Mouse (Mus musculus) cortical plate, adult 2 months (tissue): ENCODE results near the gene Ankrd34a. TPM values are rescaled to one million over a fixed set of nuclear protein-coding genes. Genes with fewer than 3 reads are reported as not detected.

Experiments
- H3K27ac ChIP-seq: fragments of 200-500 bp; 2 replicates; pipeline ENCODE4 v1.5.1; 2012; ENCODE audit warnings: low read length, control low read depth, inconsistent platforms; ENCODE audit not compliant: insufficient read depth
- H3K4me1 ChIP-seq: fragments of 200-500 bp; 2 replicates; pipeline ENCODE4 v1.6.1; 2011; ENCODE audit warnings: low read length; ENCODE audit not compliant: control insufficient read depth, insufficient read depth
- H3K4me3 ChIP-seq: fragments of 200-500 bp; 2 replicates; pipeline ENCODE4 v1.5.1; 2011; ENCODE audit warnings: mild to moderate bottlenecking, low read length, control low read depth; ENCODE audit not compliant: insufficient read depth
- CTCF ChIP-seq: fragments of 200-500 bp; IDR thresholded peaks from 2 replicates; pipeline ENCODE4 v1.5.1; 2011; ENCODE audit warnings: mild to moderate bottlenecking, control low read depth, low read length; ENCODE audit not compliant: insufficient read depth; ENCODE audit errors: extremely low read depth
- POLR2A ChIP-seq: fragments of 200-500 bp; IDR thresholded peaks from 2 replicates; pipeline ENCODE4 v1.6.1; 2011; ENCODE audit warnings: mild to moderate bottlenecking, low read length, control low read depth; ENCODE audit not compliant: insufficient read depth; ENCODE audit errors: extremely low read depth
- polyA plus RNA-seq: library from polyadenylated mRNA; depleted of rRNA; stranded (reverse); fragments of >200 nt; gene quantifications from 2 replicates; pipeline ENCODE4 v1.2.3, GENCODE M21; 2012; rRNA removed

Gene Ankrd34a
- polyA plus RNA-seq, 1 experiment: 61.9 TPM

GRCm38 (mm10) chr3:96632058-96632457 lies 35.6 kb downstream of the Ankrd34a start:
- no peak overlapping the region for H3K27ac ChIP-seq
- TF ChIP-seq POLR2A (no peak), CTCF (no peak)
- no peak overlapping the region for H3K4me3 ChIP-seq
- H3K4me1 ChIP-seq: peaks cover 6% of the 10 kb centered on the region

DNA sequence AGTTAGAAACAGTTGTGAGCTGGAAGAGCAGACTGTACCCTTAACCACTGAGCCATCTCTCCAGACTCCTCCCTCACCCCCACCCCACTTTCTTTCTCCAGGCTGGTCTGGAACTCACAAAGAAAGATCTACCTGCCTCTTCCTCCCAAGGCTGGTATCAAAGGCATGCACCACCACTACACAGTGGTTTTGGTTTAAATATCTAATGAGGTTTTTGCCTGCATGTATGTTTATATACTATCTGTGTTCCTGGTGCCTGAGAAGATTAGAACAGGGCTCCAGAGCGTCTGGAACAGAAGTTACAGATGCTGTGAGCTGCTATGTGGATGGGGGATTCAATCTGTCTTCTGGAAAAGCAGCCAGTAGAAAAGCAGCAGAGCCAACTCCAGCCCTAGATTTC lies 37.6 kb downstream of the Ankrd34a start:
- no peak overlapping the region for H3K4me3 ChIP-seq
- H3K4me1 ChIP-seq: peaks cover 5% of the 10 kb centered on the region
- TF ChIP-seq CTCF (no peak), POLR2A (no peak)
- H3K27ac ChIP-seq: no peak overlapping the region

DNA sequence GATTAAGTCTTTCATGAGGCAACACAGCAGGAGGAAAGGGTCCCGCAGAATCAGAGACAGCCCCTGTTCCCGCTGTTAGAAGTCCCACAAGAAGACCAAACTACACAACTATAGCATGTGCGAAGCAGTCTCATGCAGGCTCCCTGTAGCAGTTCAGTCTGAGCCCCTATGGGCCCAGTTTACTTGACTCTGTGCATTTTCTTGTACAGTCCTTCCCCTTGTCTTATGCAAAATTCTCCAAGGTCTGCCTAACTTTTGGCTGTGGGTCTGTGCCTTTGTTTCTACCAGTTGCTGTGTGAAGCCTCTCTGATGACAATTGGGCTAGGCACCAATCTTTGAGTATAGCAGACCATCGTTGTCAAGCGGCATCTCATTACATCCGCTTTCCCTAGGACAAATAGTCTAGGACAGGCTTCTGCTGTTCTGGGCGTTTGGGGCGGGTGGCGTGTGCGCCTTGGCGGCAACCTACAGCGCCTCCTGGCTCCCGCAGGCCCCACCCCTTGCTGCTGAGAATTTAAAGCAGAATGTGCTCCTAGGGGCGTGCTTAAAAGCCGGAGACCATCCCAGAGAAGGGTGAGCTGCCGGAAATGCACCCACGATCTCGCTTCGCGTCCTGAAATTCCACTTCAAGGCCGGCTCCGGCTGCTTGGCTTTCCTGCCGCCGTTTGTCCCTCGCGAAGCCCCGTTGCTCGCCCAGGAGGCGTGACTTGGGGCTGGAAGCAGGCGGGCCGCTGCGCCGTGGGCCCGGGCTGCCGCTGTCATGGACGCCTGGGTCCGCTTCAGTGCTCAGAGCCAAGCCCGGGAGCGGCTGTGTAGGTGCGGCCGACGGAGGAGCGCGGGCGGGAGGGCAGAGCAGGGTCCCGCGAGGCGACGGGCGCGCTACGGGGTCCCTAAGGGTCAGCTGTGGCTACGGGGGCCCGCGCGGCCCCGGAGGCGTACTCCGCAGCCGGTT lies 38.8 kb downstream of the Ankrd34a start, which contains the start of the genes Pex11b and Gm42957:
Gene Pex11b (plus strand): TSS at position 449 of the 952 bp plus-strand sequence.
Gene Gm42957 (plus strand): TSS at position 547 of the 952 bp plus-strand sequence.
- no peak for TF ChIP-seq CTCF
- TF ChIP-seq POLR2A: no peak
- Histone ChIP-seq H3K4me3 (peak within 1 kb of the TSS; percentile 87), H3K4me1 (peaks cover 5% of the 10 kb centered on the region), H3K27ac (peak within 1 kb of the TSS; percentile 9; the same call in 1 of the 2 replicates)

GRCm38 (mm10) chr3:96635906-96636305 lies 39.5 kb downstream of the Ankrd34a start:
- H3K4me3 ChIP-seq: peak overlapping the region; percentile 87
- no peak for TF ChIP-seq POLR2A
- no peak for TF ChIP-seq CTCF
- H3K27ac ChIP-seq: peak overlapping the region; percentile 9; the same call in 1 of the 2 replicates
- peaks cover 5% of the 10 kb centered on the region for H3K4me1 ChIP-seq

- H3K4me3 ChIP-seq: peak overlapping the region; percentile 87; the same call in 1 of the 2 replicates
- no peak for TF ChIP-seq CTCF
- H3K27ac ChIP-seq: no peak overlapping the region
- H3K4me1 ChIP-seq: peaks cover 5% of the 10 kb centered on the region
Measured at GRCm38 (mm10) chr3:96636448-96636847, 40.0 kb downstream of the Ankrd34a start.

GRCm38 (mm10) chr3:96639219-96639618 lies 42.8 kb downstream of the Ankrd34a start:
- Histone ChIP-seq H3K27ac (no peak overlapping the region), H3K4me1 (peaks cover 5% of the 10 kb centered on the region), H3K4me3 (no peak overlapping the region)
- TF ChIP-seq CTCF (peak; percentile 61), POLR2A (no peak)

- TF ChIP-seq POLR2A (no peak), CTCF (peak; percentile 42)
- Histone ChIP-seq H3K27ac (no peak within 1 kb of the TSS), H3K4me3 (no peak within 1 kb of the TSS), H3K4me1 (no peaks in the 10 kb centered on the region)
Measured at GRCm38 (mm10) chr3:96645018-96645649, 48.7 kb downstream of the Ankrd34a start, which contains the start of gene Itga10. Gene Itga10, plus strand, starts transcription at chr3:96645584.

DNA sequence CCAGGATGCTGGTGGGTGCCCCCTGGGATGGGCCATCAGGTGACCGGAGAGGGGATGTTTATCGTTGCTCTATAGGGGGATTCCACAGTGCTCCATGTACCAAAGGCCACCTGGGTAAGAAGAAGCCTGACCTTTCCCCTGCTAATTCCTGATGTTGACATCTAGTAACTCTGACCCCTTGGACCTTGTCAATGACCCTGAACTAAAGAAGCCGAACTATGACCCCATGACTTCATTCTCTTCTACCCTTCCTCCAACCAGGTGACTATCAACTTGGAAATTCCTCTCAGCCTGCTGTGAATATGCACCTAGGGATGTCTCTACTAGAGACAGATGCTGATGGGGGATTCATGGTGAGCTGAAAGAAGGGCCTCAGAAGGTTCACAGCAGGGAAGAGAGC lies 50.9 kb downstream of the Ankrd34a start:
- no peak overlapping the region for H3K4me3 ChIP-seq
- no peaks in the 10 kb centered on the region for H3K4me1 ChIP-seq
- TF ChIP-seq POLR2A (no peak), CTCF (no peak)
- no peak overlapping the region for H3K27ac ChIP-seq

Other genes with a start within 250 kb of the Ankrd34a start
- gene BC107364, start 144.3 kb upstream of the Ankrd34a start, polyA plus RNA-seq: not detected in 2 replicates
- gene Hfe2, start 71.5 kb upstream of the Ankrd34a start, polyA plus RNA-seq: 1.4 and 1.5 TPM in 2 replicates
- 31.4 and 38.5 TPM in 2 replicates for gene Txnip, start 38.7 kb upstream of the Ankrd34a start, polyA plus RNA-seq
- gene Gm16253, start 19.7 kb upstream of the Ankrd34a start, polyA plus RNA-seq: not detected in 2 replicates
- 44.5 and 55.9 TPM in 2 replicates for gene Polr3gl, start 2.5 kb upstream of the Ankrd34a start, polyA plus RNA-seq
- 20.9 and 22.7 TPM in 2 replicates for gene Lix1l, start 4.5 kb downstream of the Ankrd34a start, polyA plus RNA-seq
- gene Rbm8a, start 33.3 kb downstream of the Ankrd34a start, polyA plus RNA-seq: 33.9 and 38.0 TPM in 2 replicates
- 62.8 and 66.9 TPM in 2 replicates for gene Pex11b, start 38.7 kb downstream of the Ankrd34a start, polyA plus RNA-seq
- 0.13 and 0.21 TPM in 2 replicates for gene Gm42957, start 38.8 kb downstream of the Ankrd34a start, polyA plus RNA-seq
- 2.9 and 3.9 TPM in 2 replicates for gene Itga10, start 48.9 kb downstream of the Ankrd34a start, polyA plus RNA-seq
- 7.8 and 8.5 TPM in 2 replicates for gene Ankrd35, start 73.5 kb downstream of the Ankrd34a start, polyA plus RNA-seq
- gene Pias3, start 99.7 kb downstream of the Ankrd34a start, polyA plus RNA-seq: 24.6 and 25.4 TPM in 2 replicates
- 16.8 and 19.6 TPM in 2 replicates for gene Nudt17, start 111.9 kb downstream of the Ankrd34a start, polyA plus RNA-seq
- 35.3 and 36.5 TPM in 2 replicates for gene Polr3c, start 131.0 kb downstream of the Ankrd34a start, polyA plus RNA-seq
- 52.3 and 54.9 TPM in 2 replicates for gene Rnf115, start 131.0 kb downstream of the Ankrd34a start, polyA plus RNA-seq
- 0.17 and 0.19 TPM in 2 replicates for gene Pdzk1, start 232.6 kb downstream of the Ankrd34a start, polyA plus RNA-seq
- gene Cd160, start 232.7 kb downstream of the Ankrd34a start, polyA plus RNA-seq: 0.06 TPM in 1 of 2 replicates, not detected in the other